Mouse (Mus musculus) testis, postnatal 14 days (tissue): Measurements from ENCODE around the gene Hist1h2bq.

ENCODE experiments used
- DNase-seq: peaks from one replicate; pipeline ENCODE4 v3.0.0; 2021; ENCODE audit warnings: low spot score

The Hist1h2bq gene

DNA sequence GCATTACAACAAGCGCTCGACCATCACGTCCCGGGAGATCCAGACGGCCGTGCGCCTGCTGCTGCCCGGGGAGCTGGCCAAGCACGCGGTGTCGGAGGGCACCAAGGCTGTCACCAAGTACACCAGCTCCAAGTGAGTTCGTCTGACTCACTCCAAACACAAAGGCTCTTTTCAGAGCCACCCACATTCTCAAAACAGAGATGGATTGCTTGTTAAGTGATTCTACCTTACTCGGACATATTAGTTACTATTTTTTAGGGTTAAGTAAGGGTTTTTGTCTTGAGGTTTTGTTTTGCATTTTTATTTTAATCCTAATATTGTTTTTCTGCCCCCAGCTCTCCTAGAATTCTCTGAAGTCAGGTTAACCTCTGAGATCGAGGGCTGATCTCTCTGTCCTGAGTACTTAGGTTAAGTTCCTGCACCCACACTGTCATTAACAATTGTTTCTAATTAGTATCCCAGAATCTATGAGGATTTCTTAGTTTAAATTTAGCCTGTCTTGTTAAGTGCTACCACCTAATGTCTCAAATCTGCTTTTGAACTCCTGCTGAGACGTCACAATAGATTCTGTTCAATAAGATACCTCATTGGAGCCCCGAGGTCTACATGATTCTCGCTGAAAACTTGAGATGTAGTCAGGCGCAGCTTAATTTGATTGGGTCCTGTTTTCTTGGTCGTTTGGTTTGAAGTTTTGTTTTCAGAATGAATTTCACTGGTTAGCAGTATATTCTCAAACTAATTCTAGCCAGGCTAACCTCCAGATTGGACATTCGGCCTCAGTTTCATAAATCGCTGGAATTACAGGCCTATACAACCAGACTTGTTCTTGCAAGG lies 22.0 kb downstream of the Hist1h2bq start:
- peak; percentile 38 for DNase-seq

- DNase-seq, result peak; percentile 95
Measured at GRCm38 (mm10) chr13:21786899-21787629, 22.9 kb downstream of the Hist1h2bq start, which contains the start of the genes Hist1h2an and Hist1h2bp. Hist1h2an (minus strand) TSS chr13:21787218. Hist1h2bp (plus strand) TSS chr13:21787461.

GRCm38 (mm10) chr13:21786189-21786898 lies 23.7 kb downstream of the Hist1h2bq start:
- DNase-seq, result peak; percentile 48

DNA sequence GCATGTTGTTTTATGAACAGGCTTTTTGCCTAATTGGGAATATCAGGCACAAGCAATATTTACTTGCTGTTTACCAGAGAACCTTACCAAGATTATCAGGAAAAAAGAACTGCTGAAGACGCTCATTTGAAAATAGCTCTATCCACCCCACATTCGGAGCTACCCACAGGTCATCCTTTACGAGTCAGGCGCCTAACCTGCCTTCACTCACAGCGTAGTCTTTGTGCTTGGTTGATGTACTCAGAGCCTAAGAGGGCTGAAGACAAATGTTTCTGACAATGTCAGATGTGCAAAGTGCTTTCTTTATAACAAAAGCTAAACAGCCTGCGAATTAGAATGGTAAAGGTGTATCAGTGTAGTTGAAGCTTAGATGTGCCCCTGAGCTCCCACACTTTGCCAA lies 25.7 kb downstream of the Hist1h2bq start:
- DNase-seq, result no peak

DNA sequence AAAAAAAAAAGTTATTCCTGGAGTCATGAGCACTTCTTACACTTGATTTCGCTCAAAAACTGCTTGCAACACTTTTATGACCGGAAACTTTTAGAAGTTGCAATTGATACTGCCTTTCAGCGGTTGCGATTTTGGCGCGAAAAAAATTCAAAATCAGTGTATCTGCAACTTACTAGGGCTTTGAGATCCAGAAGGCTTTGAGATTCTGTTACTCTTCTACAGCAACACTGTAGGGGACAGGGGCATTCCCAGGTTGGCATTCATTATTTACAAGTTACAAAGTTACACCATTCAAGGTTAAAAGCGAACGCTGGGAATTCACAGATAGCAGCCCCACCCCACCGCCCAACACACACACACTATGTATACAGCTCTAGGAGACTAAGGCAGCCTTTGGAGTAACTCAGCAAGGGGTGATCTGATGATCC lies 26.2 kb downstream of the Hist1h2bq start:
- peak; percentile 62 for DNase-seq

DNA sequence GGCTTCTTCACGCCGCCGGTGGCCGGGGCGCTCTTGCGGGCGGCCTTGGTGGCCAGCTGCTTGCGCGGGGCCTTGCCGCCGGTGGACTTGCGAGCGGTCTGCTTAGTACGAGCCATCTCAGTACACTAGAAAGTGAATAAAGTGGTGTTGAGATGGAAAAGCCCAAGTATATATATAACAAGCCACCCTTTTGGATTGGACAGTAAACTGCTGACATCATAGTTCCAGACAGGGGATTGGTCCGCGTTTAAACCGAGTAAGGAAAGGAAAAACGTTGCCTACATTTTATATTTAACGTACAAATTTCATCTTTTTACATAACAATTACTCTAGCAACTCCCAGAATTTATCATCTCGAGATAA lies 26.8 kb downstream of the Hist1h2bq start, which contains the start of gene Hist1h3i:
TSS of gene Hist1h3i (minus strand) at position 116 of the 363 bp plus-strand sequence.
- peak; percentile 62 for DNase-seq

DNA sequence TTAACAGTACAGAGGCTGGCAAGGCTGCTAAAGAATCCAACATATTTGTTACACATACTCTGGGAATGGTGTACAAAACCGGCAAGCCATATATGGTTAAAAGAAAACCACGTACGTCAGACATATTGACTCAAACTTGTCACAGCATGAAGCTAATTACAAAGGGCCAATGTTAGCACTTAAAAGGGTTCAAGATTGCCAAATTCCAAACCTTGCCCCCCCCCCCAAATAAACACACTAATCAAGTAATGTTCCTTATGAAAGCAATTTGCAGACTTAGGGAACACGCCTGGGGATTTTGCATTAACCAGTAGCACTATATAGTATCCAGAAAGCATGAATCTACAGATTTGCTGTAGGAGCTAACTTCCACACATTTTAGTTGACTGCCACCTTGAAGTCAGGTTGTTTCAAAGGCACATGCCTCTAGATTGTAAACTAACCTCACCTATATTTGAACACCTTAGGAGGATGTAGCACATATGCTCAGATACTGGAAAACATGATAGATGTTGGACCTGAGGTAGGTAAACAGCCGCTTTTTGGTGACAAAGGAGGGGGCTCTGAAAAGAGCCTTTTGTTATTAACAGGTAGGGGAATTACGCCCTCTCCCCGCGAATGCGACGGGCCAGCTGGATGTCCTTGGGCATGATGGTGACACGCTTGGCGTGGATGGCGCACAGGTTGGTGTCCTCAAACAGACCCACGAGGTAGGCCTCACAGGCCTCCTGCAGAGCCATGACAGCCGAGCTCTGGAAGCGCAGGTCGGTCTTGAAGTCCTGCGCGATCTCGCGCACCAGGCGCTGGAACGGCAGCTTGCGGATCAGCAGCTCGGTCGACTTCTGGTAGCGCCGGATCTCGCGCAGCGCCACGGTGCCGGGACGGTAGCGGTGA lies 27.4 kb downstream of the Hist1h2bq start:
- peak; percentile 34 for DNase-seq

DNA sequence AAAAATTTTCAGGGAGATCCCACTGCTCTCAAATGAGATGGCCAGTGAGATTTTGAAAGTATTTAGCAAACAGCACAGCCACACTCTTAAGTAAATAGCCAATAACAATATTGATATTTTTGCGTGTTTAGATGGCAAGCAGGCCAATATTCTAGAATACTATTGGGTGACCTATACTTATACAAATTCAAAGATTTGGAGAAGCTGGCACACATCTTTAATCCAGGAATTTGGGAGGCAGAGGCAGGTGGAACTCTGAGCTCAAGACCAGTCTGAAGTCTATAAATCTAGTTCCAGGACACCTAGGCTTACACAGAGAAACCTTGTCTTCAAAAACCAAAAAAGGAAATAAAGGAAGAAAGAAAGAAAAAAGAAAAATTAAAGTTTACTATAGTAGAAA lies 28.4 kb downstream of the Hist1h2bq start:
- DNase-seq, result no peak

- no peak for DNase-seq
Measured at GRCm38 (mm10) chr13:21781021-21781555, 28.9 kb downstream of the Hist1h2bq start.

GRCm38 (mm10) chr13:21779767-21780731 lies 29.9 kb downstream of the Hist1h2bq start, which contains the start of gene Hist1h1b:
Hist1h1b (minus strand) TSS chr13:21780625.
- peak; percentile 64 for DNase-seq

- peak; percentile 68 for DNase-seq
Measured at GRCm38 (mm10) chr13:21778814-21779766, 30.9 kb downstream of the Hist1h2bq start.
